Comparison of ENCODE assay signal across 7 mouse cellular contexts in genomic region chr9:41273839-41274271, GRCm38 (mm10).
DNase-seq lines count a peak whose midpoint lies in the region; ATAC-seq and TF ChIP-seq lines count a peak whose summit lies in the region.

No protein-coding gene starts in this region.

- WGBS in forebrain, postnatal 0 days: 2% methylated on average over 13 of the region's 13 CpGs
- 10% methylated on average over 13 of the region's 13 CpGs for WGBS in limb, embryonic 14.5 days

- TF ChIP-seq CTCF in CH12.LX (conservative IDR thresholded peaks at IDR 0.05 in 1 of 2, IDR thresholded peaks at IDR 0.05 in 1 of 2; ENCODE audit: low read depth in 2 of 2, low read length in 2 of 2): no peak
- no peak for TF ChIP-seq CTCF in E14TG2a.4 (conservative IDR thresholded peaks at IDR 0.05; ENCODE audit: low read length)
- no peak for TF ChIP-seq CTCF in forebrain, postnatal 0 days (IDR thresholded peaks at IDR 0.05; ENCODE audit: low read depth)

- peak overlapping the region; percentile 25; the same call in 1 of the 2 replicates for H3K4me2 ChIP-seq in CH12.LX (ENCODE audit: insufficient read depth, low read depth, poor library complexity, severe bottlenecking)
- peak overlapping the region; percentile 52 for H3K4me2 ChIP-seq in forebrain, postnatal 0 days (ENCODE audit: low read depth)
- peak overlapping the region; percentile 51 for H3K4me2 ChIP-seq in limb, embryonic 14.5 days (replicated peaks; ENCODE audit: low read depth, low read length, severe bottlenecking)

- 0 out of 4 replicates have a peak, but pooled peaks cover 0 to 11% of the 10 kb centered on the region in 2 experiments for H3K4me1 ChIP-seq in CH12.LX (ENCODE audit: control insufficient read depth in 1 of 2, insufficient read depth in 2 of 2)
- peaks cover 5% of the 10 kb centered on the region; the same call in 1 of the 2 replicates for H3K4me1 ChIP-seq in E14TG2a.4 (replicated peaks; ENCODE audit: low read depth, low read length)
- no peaks in the 10 kb centered on the region for H3K4me1 ChIP-seq in forebrain, postnatal 0 days (ENCODE audit: insufficient read depth)
- H3K4me1 ChIP-seq in limb, embryonic 14.5 days (ENCODE audit: control insufficient read depth, insufficient read depth, low read length): peaks cover 8% of the 10 kb centered on the region; the same call in 1 of the 2 replicates

- no peak for TF ChIP-seq POLR2A in CH12.LX (IDR thresholded peaks at IDR 0.05; ENCODE audit: low read depth, low read length)
- no peak for TF ChIP-seq POLR2A in limb, embryonic 14.5 days (IDR thresholded peaks at IDR 0.05; ENCODE audit: borderline replicate concordance, extremely low read depth, insufficient read depth, insufficient read length)

- DNase-seq in CH12.LX (ENCODE audit: extremely low read depth): no peak
- no peak for DNase-seq in forebrain, postnatal 0 days
- DNase-seq in limb, embryonic 14.5 days (ENCODE audit: low spot score): no peak
- DNase-seq in c-Kit-positive CD71-positive TER-119-positive erythroid progenitor cells, embryonic 14.5 days (ENCODE audit: low spot score): no peak
- DNase-seq in urinary bladder, postnatal 36 days (ENCODE audit: low spot score in 2 of 2): no peak
- DNase-seq in left cerebral cortex, adult 8-10 months (ENCODE audit: low spot score in 2 of 2): no peak

- H3K9ac ChIP-seq in CH12.LX (ENCODE audit: insufficient read depth, low read depth): no peak overlapping the region
- H3K9ac ChIP-seq in forebrain, postnatal 0 days: peak overlapping the region; percentile 77
- H3K9ac ChIP-seq in limb, embryonic 14.5 days (ENCODE audit: low read depth, low read length, severe bottlenecking): peak overlapping the region; percentile 57

- peak; percentile 64 for ATAC-seq in forebrain, postnatal 0 days
- peak; percentile 46 for ATAC-seq in limb, embryonic 14.5 days (ENCODE audit: low FRiP score, low read depth)

- no peaks in the 10 kb centered on the region for H3K36me3 ChIP-seq in CH12.LX (replicated peaks in 1 of 2; ENCODE audit: control insufficient read depth in 1 of 2, insufficient read depth in 1 of 2, low read length in 1 of 2)
- no peaks in the 10 kb centered on the region for H3K36me3 ChIP-seq in E14TG2a.4 (ENCODE audit: insufficient read depth, low read length)
- no peaks in the 10 kb centered on the region for H3K36me3 ChIP-seq in forebrain, postnatal 0 days (ENCODE audit: insufficient read depth)
- H3K36me3 ChIP-seq in limb, embryonic 14.5 days (ENCODE audit: control insufficient read depth, insufficient read depth, low read length): no peaks in the 10 kb centered on the region

- H3K4me3 ChIP-seq in CH12.LX (replicated peaks in 1 of 3; ENCODE audit: low read depth in 2 of 3, low read length in 2 of 3, poor library complexity in 1 of 3): no peak overlapping the region
- 0 out of 2 replicates have a peak overlapping the region, but pooled peaks have one; percentile 29 for H3K4me3 ChIP-seq in E14TG2a.4 (replicated peaks; ENCODE audit: low read length)
- peak overlapping the region; percentile 41 for H3K4me3 ChIP-seq in forebrain, postnatal 0 days (ENCODE audit: low read depth, low read length)
- peak overlapping the region; percentile 38 for H3K4me3 ChIP-seq in limb, embryonic 14.5 days (replicated peaks; ENCODE audit: low read length)

- H3K27me3 ChIP-seq in CH12.LX (replicated peaks): no peaks in the 10 kb centered on the region
- H3K27me3 ChIP-seq in E14TG2a.4 (ENCODE audit: insufficient read depth, low read length): peaks cover 14% of the 10 kb centered on the region
- no peaks in the 10 kb centered on the region for H3K27me3 ChIP-seq in forebrain, postnatal 0 days (ENCODE audit: insufficient read depth, low read length)
- no peaks in the 10 kb centered on the region for H3K27me3 ChIP-seq in limb, embryonic 14.5 days (ENCODE audit: control insufficient read depth, insufficient read depth, low read length)

- H3K9me3 ChIP-seq in CH12.LX (replicated peaks; ENCODE audit: low read length) (peaks cover 7% of the 10 kb centered on the region), E14TG2a.4 (ENCODE audit: low read length) (no peaks in the 10 kb centered on the region)
- H3K9me3 ChIP-seq in forebrain, postnatal 0 days (ENCODE audit: low read length): no peaks in the 10 kb centered on the region
- H3K9me3 ChIP-seq in limb, embryonic 14.5 days (ENCODE audit: control insufficient read depth, low read length): no peaks in the 10 kb centered on the region

- dilution Hi-C loops in CH12.LX (cut with MboI; ENCODE audit: extremely low pct_ligation_motif_present, extremely low pct_unique_long_range_greater_than_20kb, low sequenced_read_pairs): no loop called here

- TF ChIP-seq EP300 in CH12.LX (IDR thresholded peaks at IDR 0.05; ENCODE audit: low read length): no peak

- TF ChIP-seq RAD21 in CH12.LX (IDR thresholded peaks at IDR 0.05; ENCODE audit: low read depth, low read length): no peak

- no peaks in the 10 kb centered on the region for H3K79me2 ChIP-seq in CH12.LX (replicated peaks; ENCODE audit: control insufficient read depth, extremely low read depth, insufficient read depth, poor library complexity, severe bottlenecking)

- no peak overlapping the region for H3K27ac ChIP-seq in CH12.LX (ENCODE audit: insufficient read depth, low read depth)
- H3K27ac ChIP-seq in forebrain, postnatal 0 days (ENCODE audit: low read depth, low read length): peak overlapping the region; percentile 87
- H3K27ac ChIP-seq in limb, embryonic 14.5 days (replicated peaks; ENCODE audit: low read depth, low read length): peak overlapping the region; percentile 86

- in situ Hi-C loops in CH12.LX (cut with MboI; ENCODE audit: low pct_ligation_motif_present, low pct_unique_long_range_greater_than_20kb, low sequenced_read_pairs): no loop called here

TF ChIP-seq in CH12.LX, 34 proteins besides CTCF, POLR2A, EP300 and RAD21:
- no peak for TF ChIP-seq ZMIZ1 (IDR thresholded peaks at IDR 0.05; ENCODE audit: low read depth, low read length)
- no peak for TF ChIP-seq TBP (conservative IDR thresholded peaks at IDR 0.05; ENCODE audit: low read depth, low read length)
- TF ChIP-seq KAT2A (IDR thresholded peaks at IDR 0.05; ENCODE audit: insufficient replicate concordance, low read length): no peak
- no peak for TF ChIP-seq SMC3 (IDR thresholded peaks at IDR 0.05; ENCODE audit: low read depth, low read length)
- TF ChIP-seq MAZ (IDR thresholded peaks at IDR 0.05; ENCODE audit: low read depth, low read length): no peak
- TF ChIP-seq PAX5 (IDR thresholded peaks at IDR 0.05; ENCODE audit: low read length): no peak
- no peak for TF ChIP-seq MAX (IDR thresholded peaks at IDR 0.05; ENCODE audit: low read length)
- TF ChIP-seq NRF1 (IDR thresholded peaks at IDR 0.05; ENCODE audit: low read depth, low read length): no peak
- no peak for TF ChIP-seq RCOR1 (conservative IDR thresholded peaks at IDR 0.05; ENCODE audit: low read depth, low read length)
- no peak for TF ChIP-seq MYC (IDR thresholded peaks at IDR 0.05; ENCODE audit: low read depth, low read length)
- no peak for TF ChIP-seq SIN3A (IDR thresholded peaks at IDR 0.05; ENCODE audit: low read length)
- no peak for TF ChIP-seq JUND (conservative IDR thresholded peaks at IDR 0.05; ENCODE audit: low read depth, low read length)
- no peak for TF ChIP-seq E2F4 (IDR thresholded peaks at IDR 0.05; ENCODE audit: insufficient replicate concordance, low read depth, low read length)
- no peak for TF ChIP-seq BHLHE40 (IDR thresholded peaks at IDR 0.05; ENCODE audit: low read depth, low read length)

Comparison
In these comparisons a context has a peak if more than half of its experiments do, and no peak if none do; other contexts are left out.
1. H3K4me3 ChIP-seq: peak in E14TG2a.4 (single experiment), forebrain, postnatal 0 days (single experiment) and limb, embryonic 14.5 days (single experiment); none in CH12.LX (0 of 3).
2. Peak in every context shown above with its lines, with median percentiles within 50 percentile points of each other: H3K4me2 ChIP-seq.